Mouse (Mus musculus) embryo, embryonic 9.5 days (tissue): ENCODE measurements around the gene B830017H08Rik.

ENCODE experiments used
- DNase-seq: peaks from one replicate; pipeline ENCODE4 v3.0.0-alpha.2; 2017; ENCODE audit errors: extremely low spot score

B830017H08Rik gene

DNA sequence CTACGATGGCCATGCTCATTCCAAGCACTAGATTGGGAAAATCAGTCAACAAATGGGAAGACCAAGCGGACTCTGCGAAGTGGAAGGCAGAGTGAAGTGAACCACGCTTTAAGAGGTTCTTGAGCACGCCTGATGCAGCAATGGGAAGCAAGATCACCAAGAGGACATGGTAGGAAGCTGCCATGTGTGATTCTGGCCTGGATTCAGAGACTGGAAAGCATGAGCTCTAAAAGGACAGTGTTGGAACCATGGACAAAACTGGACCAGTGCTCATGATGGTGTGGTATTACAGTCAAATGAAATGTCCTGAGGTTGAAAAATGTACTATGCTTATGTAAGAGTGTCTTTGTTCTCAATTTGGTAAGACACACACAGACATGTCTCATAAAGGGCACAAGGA, 18.4 kb downstream of the B830017H08Rik start:
- no peak for DNase-seq

DNA sequence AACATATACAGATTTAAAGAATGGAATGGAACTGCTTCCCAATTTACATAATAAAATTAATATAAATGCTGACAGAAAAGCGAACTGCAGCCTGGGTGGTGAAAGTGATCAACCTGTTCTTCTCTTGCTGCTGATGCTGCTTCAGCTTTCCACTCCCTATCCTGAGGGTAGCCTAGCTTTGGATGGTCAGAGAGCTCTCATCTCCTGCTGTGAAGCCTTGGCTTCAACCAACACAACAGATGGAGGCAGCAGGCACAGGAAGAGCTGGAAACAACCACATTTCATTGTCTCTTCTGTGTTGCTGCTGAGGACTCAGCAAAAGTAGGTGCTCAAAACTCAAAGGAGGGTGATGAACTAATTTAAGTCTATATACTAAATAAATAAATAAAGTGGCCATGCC, 18.9 kb downstream of the B830017H08Rik start:
- DNase-seq, result no peak

DNA sequence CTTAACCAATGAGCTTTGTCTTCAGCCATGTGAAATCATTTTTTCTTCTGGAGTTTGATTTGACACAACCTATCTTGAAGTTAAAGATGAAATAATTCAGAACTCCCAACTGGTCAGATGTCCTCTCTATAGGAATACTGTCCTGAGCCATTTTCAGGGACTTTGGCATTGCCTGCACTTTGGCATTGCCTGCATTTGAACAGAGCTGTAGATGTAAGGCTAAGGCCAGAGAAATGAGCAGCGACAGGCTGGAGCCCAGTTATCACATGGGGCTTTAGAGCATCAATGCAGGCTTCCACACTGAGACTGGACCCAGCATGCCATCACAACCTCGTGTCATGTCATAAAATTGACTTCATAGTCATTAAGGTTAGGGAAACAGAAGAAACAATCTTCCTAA, 20.3 kb downstream of the B830017H08Rik start:
- DNase-seq, result no peak

DNA sequence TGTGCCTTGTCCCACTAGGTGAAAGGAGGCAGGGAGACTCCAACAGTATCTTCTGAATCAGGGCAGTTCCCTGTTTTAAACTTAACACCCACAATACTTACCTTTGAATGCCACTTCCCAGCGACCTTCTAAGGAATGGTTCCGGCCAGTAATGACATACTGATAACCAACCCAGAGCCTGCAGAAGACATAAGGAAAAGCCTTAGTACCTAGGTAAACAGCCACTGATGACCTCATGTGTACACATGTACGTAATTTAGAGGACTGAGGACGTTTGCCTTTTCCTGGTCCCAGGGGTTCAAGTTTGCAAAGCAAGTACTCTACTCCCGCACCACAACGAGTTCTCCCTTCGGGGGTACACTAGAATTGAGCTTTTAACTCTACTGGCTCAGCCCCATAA, 24.2 kb downstream of the B830017H08Rik start:
- DNase-seq, result no peak

DNA sequence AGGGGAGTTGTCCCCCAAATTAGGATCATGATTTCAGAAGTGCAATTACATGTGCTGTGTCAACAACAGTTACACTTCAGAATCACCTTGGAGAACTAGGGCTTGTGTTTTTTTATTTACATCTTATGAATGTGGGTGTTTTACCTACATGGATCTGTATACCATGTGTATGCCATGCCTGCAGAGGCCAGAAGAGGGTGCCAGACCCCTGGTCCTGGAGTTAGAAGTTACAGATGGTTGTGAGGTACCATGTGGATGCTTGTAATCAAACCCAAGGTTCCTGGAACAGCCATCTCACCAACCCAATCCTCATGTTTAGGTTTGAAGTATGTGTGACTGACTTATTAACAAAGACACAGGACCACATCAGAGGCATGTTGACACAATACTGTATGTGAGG, 25.7 kb downstream of the B830017H08Rik start:
- no peak for DNase-seq

DNA sequence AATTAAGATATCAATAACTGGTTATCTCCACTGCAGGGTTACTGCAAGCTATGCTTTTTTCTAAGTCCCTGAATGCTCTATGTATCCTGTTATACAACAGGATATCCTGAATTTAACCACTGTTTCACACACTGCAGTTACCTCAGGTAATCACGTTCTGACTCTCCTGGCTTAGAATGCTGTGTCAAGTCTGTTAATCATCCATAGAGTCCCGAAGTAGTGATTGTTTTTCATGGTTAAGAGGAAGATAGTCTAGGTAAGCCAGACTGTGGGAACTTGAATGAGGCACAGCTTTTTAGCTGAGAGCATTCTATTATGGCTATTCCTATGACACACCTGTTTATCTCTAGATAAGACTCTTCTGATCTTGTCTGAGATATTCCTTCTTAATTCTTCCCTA, 32.4 kb downstream of the B830017H08Rik start:
- DNase-seq, result no peak

DNA sequence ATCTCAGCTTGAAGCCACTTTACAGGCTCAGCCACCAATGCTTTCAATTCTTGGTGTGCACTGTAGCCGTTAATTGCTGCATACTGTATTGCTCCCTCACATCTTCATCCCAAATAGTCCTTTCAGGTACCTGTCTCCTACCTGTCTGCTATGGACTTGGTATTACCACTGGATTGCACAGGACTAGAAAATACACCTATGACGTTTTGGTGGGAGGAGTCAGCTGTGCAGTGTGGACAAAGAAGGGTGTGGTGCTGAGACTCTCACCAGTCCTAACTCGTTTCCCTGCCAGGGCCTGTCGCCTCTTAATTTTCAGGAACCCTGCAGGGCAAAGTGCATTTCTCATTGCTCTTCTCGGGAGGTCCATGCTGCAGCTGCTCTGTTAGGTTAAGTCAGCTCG, 32.8 kb downstream of the B830017H08Rik start:
- DNase-seq, result no peak

DNA sequence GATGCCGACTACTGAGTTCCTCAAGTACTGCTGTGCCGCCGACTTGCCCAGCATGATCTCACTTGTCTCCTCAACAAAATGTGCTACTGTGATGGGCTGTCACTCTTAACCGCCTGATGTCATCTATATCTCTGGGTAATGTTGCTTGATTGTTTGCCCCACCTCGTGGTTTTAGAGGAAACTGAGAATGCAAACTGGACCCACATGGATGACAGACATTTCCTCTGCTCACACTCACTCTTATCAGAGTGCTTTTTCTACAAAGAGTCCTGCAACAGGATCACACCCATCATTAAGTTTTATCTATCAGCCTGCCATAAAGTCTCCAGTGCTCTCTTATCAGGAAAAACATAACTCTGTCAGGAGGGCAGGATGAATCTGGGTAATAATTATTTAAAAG, 38.3 kb downstream of the B830017H08Rik start:
- DNase-seq, result no peak

DNA sequence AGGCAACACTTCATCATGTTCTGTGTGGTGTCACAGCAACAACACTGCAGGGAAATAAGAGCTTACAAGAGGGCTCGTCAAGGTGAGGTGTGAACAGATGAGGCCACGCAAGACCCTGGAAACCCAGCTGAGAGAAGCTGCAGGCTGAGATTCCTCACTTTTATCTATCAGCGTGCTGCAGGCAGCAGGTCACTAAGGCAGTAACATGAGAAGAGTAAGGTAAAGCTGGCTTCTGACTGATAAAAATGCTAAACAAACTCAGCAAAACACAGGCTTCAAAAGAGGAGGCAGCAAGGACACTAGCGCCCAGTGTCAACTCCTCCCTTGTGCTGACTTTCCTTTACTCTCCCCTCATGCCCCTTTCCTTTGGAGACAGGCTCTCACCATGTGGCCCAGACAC, 40.1 kb downstream of the B830017H08Rik start:
- no peak for DNase-seq

DNA sequence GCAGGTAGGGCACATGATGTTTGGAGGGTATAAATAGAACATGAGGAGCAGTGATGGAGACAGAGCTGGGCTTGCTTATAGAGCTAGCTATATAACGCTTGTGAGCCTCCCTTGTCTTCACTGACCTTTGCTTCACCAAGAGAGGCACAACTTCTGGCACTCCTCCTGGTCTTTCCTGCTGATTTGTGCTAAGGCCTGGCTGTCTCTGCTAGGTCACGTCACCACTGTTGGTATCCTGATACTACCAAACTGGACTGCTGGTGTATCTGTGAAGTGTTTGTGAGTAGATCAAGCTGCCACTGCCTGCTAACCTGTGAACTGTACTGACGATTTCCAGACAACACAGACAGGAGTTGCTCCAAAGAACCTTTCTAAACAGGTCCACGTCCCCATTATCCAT, 42.3 kb downstream of the B830017H08Rik start:
- no peak for DNase-seq

DNA sequence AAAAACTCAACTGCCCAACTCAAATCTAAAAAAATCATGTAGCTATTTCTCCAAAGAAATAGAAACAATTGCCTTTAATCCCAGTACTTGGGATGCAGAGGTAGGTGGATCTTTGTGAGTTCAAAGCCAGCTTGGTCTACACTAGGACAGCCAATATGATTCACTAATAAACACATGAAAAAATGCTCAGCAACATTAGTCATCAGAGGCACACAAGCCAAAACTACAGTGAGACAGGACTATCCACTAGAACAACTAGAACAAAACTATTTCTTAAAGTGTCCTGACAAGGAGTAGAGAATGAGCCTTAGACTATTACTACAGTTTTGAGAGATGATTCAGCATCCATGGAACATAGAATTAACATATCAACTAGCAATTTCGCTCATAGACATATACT, 43.2 kb downstream of the B830017H08Rik start:
- no peak for DNase-seq

DNA sequence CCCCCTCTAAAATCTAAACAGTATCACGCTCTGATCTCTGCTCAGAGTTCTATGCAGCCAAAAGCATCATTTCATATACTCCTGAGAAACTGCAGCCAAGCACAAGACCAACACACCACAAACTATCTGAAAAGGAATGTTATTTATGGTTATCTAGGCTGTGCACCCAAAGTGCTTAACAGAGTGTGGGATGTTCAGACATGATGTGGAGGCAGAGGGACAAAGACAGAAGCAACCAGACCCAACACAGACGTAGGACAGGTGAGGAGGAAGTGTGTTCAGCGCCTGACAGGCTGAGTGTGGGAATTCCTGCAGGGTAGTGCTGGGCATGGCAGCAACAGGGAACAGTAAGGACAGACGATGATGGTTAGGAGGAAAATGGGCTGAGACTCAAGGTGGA, 46.6 kb downstream of the B830017H08Rik start:
- DNase-seq, result no peak

DNA sequence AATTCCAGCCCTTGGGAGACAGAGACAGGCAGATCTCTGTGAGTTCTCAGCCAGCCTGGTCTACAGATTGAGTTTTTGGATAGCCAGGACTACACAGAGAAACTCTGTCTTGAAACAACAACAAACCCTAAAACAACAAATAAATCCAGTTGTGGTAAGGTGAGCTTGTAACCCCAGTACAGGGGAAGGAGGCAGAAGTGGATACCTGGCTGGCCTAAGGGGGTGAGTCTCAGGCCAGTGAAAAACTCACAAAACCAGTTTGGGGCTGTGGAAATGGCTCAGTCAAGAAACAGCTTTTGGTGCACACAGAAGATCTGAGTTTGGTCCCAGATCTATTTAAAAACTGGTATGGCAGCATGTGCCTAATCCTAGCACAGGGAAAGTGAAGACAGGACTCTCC, 49.3 kb downstream of the B830017H08Rik start:
- DNase-seq, result no peak

DNA sequence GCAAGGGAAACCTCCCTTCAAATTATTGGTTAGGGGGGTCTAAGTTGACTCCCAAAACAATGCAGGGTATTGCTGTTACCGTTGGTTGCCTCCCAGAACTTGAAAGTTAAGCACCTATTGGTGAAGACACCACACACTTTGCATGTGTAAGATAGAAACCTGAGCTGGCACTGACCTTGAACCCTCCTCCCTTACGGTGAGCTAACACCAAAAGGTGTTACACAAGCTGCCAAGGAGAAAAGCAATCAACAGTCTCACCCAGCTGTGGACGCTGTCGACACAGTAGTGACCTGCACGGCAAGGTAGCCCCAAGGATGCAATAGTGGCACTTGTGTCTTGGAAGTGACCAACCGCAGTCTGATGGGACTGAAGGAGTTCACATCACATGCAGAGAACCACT, 51.2 kb downstream of the B830017H08Rik start:
- no peak for DNase-seq
